Mouse (Mus musculus) embryo, embryonic 10 days (tissue): ENCODE measurements around the gene Hdac7.

Source experiments
- DNase-seq: peaks from one replicate; pipeline ENCODE4 v3.0.0-alpha.2; 2015; ENCODE audit warnings: low spot score

Hdac7 gene

DNA sequence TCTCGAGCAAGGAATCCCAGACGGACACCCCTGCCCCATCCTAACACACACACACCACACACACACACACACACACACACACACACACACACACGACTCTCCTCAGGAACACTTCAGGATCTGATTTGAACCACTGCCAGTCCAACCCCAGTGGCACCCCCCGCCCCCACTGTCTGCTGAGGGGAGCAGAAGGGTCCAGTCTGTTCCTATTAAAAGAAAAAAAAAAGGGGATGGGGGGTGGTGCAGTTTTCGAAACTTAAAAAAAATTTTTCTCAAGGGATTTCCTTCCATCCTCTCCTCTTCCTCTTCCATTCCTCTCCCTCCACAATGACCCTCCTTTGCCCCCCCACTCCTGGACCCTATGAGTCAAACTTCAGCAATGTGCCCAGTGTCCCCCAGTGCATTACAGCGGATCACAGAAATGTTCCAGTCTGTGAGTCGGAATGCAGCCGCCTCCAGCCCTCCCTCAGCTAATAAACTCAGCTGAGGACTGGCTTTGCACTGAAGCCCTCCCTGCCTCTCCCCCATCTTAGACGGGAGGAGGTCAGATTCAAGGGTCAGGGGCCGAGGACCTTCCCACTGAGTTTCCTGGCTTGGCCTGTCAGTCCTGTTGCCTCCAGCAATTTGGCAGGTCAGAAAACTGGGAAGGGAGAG is 12.2 kb downstream of the Hdac7 start:
- DNase-seq, result peak; percentile 81

GRCm38 (mm10) chr15:97831242-97831986 is 12.9 kb downstream of the Hdac7 start:
- DNase-seq, result peak; percentile 71

DNA sequence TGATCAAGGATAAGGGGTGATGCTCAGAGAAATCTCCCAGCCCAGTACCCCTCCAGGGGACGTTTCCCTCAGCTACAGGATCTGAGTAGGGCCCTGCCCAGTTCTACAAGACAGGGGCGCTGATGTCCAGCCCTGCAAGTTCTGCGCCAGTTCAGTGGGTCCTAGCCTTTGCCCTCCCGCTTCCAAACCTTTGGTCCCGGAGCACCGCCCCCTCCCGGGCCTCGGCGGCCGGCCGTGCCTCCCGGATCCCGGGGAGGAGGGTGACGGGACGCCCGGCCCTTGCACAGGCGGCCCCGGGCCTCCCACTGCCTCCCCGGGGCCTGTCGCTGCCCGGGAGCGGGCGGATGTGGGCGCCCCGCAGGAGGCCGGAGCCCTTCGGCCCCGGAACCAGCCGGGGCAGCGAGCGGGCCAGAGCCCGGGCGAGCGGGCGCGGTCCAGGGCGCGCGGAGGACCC is 13.5 kb downstream of the Hdac7 start:
- peak; percentile 66 for DNase-seq

GRCm38 (mm10) chr15:97830253-97830787 is 14.0 kb downstream of the Hdac7 start:
- peak; percentile 55 for DNase-seq

GRCm38 (mm10) chr15:97829432-97829831 is 14.9 kb downstream of the Hdac7 start:
- no peak for DNase-seq

DNA sequence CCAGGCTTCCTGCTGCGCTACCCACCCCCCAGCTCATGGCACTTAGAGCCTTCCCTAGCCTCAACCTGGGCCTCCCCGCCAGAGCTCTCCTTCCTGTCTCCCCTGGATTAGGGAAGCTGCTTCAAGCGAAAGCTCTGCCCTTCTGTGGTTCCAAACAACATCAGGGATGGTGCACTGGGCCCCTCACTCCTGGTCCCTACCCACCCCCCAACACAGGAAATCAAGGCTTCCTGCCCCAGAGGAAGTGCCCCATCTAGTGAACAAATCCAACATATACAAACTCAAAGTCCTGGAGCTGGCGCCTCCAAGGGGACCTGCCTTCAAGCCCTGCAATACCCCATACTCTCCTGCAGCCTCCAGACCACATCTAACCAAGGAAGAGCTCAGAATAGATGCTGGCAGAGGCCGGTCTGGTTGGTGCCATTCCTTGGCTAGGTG is 15.4 kb downstream of the Hdac7 start:
- DNase-seq, result no peak

- DNase-seq, result no peak
Observed at GRCm38 (mm10) chr15:97828221-97828842, 16.0 kb downstream of the Hdac7 start.

DNA sequence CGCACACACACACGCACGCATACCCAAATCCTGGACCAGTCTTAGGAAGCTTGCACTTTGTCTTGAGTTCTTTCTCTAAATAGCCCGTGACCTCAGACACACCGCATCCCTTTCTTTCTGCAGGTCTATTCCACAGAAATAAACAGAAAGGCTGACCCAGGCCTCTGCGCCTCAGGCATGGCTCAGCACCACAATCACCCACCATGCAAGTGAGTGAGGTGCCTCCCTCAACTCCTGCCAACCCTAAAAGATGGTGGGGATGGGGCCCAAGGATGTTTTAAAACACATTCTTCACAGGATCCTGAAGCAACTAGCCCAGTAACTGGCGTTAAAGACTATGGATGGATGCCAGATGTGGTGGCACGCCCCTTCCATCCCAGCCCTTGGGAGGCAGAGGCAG is 16.9 kb downstream of the Hdac7 start:
- DNase-seq, result no peak

- no peak for DNase-seq
Observed at GRCm38 (mm10) chr15:97826588-97827261, 17.6 kb downstream of the Hdac7 start.

DNA sequence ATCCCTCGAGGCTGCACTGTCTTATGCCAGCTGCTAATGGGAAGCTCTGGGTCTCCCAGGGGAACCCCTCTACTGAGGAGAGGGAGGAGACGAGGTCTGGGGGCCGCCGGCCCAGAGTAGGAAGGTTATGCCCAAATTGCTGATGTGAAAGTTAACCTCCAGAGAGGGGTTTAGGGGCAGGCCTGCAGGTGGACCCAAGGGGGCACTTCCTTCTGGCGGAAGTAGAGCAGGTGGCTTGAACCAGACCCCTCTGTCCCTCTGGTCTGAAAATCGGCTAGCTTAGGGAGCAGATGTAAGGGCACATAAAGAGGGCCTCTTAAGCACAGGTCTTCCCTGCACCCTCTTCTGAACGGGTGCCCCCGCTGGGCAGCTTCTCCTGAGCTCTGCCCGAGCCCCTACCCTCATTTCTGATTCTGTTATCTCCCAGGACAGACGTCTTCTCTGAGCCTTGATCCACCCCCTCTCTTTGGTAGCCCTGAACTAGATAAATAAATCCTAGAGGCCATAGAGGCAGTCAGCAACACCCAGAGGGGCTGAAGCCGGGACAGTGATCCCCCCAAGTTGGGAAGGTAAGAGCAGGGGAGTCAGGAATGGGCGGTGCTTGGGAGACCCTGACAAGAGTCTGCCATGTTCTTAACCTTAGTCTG is 18.2 kb downstream of the Hdac7 start:
- DNase-seq, result no peak

DNA sequence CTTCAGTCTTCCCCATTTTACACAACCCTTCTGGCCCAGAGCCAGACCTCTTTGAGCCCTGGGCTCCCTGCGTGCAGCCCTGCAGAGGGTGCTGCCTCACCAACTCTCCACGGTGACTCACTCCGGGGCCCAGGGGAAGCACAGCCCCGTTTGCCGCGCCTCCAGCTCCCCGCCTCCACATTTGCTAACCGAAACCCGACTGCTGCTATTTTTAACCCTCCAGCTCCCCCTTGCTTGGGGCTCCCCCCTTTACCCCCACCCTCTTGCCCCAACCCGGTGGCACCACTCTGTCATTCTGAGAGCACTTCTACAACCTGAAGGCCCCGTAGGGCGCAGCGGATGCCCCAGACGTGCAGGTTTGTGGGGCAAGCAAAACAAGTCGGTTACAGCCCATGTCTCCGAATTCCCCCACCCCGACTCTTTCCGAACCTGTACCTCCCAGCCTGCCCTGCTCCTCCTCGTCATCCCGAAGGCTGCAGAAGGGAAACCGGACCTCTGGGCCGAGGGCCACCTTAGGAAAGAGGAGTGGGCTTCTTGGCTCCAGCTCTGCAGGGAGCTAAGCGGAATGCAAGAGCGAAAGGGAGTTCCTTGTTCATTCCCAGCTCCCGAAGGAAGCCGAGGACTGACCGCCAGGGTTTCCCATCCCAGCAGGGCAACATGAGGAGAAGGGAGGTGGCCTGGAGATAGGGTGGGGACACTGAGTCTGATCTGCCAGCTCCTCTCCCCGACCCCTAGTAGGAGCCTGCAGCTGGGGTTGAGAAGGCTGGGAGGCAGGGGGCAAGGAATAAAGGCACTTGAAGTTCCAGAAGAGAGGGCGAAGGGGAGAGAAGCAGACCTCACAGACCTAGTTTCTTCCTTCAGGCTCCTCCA is 19.0 kb downstream of the Hdac7 start:
- DNase-seq, result peak; percentile 41

GRCm38 (mm10) chr15:97824042-97824441 is 20.3 kb downstream of the Hdac7 start:
- no peak for DNase-seq

- no peak for DNase-seq
Observed at GRCm38 (mm10) chr15:97823479-97823878, 20.8 kb downstream of the Hdac7 start.

GRCm38 (mm10) chr15:97822545-97823228 is 21.6 kb downstream of the Hdac7 start:
- no peak for DNase-seq

DNA sequence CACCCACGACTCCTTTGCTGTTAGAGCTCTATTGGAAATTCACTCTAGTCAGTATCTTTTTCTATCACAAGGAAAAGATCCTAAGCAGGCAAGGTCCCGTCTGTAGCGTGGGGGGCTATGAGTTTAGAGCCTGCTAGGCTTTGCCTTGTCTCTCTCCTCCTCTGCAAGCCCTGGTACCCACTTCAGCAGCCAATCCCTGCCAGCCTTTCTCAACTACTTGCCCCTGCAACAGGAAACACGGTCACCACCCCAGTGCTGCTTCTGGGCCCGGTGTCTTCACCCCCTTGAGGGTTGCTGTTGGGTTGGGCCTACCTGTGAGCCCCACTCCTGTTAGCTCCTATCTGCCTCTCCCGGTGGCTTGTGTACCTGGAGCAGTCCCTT is 22.3 kb downstream of the Hdac7 start:
- no peak for DNase-seq

- DNase-seq, result no peak
Observed at GRCm38 (mm10) chr15:97821321-97821982, 22.9 kb downstream of the Hdac7 start.

GRCm38 (mm10) chr15:97819937-97820336 is 24.4 kb downstream of the Hdac7 start:
- no peak for DNase-seq

DNA sequence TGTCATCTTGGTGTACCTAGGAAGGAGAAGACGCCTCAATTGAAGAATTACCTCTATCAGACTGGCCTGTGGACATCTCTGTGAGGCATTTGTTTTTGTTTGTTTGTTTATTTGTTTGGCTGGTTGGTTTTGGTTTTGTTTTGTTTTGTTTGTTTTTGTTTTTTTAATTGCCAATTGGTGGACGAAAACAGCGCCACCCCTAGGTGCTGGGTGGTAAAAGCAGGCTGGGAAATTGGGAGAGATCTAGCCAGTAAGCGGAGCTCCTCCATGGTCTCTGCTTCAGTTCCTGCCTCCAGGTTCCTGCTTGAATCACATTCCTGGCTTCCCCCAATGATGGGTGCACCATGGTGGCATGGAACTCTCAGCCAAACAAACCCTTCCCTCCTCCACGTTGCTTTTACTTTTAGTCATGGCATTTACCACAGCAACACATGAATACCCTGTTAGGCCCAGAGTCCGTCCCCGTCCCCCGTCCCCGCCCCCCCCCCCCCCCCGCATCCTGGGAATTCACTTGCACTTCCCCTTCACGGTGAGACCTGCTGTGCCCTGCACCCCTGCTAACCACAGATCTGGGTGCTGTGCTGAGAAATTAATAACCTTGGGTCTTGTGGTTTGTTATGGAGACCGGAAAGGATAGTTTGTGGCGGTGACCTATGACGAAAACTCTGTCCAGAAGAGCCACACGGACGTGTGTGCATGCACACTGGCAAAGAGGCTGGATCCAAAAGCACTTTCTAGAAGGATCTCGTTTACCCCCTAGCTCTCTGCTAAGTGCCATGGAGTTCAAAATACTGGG is 27.9 kb downstream of the Hdac7 start:
- DNase-seq, result no peak

DNA sequence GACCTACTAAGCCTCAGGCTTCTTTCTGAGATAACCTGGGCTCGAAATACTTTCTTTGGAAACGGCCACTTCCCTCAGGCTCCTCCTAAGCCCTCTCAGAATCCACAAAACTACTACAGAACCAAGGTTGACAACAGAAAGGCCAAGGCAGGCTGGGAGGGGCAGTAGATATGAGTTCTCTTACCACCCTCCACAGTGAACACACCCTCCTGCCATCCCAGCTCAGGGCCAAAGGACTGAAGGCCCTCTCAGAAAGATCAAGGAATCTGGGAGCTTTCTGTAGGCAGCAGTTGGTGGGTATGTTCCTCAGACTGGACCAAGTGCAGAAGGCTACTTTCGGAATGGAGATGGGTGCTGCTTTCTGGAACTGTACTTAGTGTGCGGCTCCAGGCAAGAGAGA is 29.0 kb downstream of the Hdac7 start:
- DNase-seq, result no peak
